Mouse (Mus musculus) C2C12 (cell line): Measurements from ENCODE around the gene B3gnt2. TPM values are rescaled to one million over a fixed set of nuclear protein-coding genes. Genes with fewer than 3 reads are reported as not detected.
A peak's percentile ranks its signal among the peaks of the same experiment; 100 is the strongest.

Source experiments
- H3K27me3 ChIP-seq: one replicate; pipeline ENCODE4 v1.6.1; 2011; ENCODE audit not compliant: control insufficient read depth, insufficient read depth, insufficient read length
- H3K36me3 ChIP-seq: one replicate; pipeline ENCODE4 v1.6.1; 2011; ENCODE audit not compliant: control insufficient read depth, insufficient read depth
- H3K4me3 ChIP-seq: one replicate; pipeline ENCODE4 v1.5.1; 2011; ENCODE audit warnings: mild to moderate bottlenecking, control low read depth; ENCODE audit not compliant: poor library complexity, insufficient read depth, severe bottlenecking
- H3K79me2 ChIP-seq: one replicate; pipeline ENCODE4 v1.6.1; 2011; ENCODE audit not compliant: control insufficient read depth, insufficient read depth
- H3K79me3 ChIP-seq: one replicate; pipeline ENCODE4 v1.6.1; 2011; ENCODE audit warnings: low read depth, control low read depth
- H3ac ChIP-seq: one replicate; pipeline ENCODE3; 2011; ENCODE audit warnings: low read depth; ENCODE audit not compliant: control insufficient read depth, insufficient read length
- CEBPB ChIP-seq: IDR thresholded peaks from one replicate; pipeline ENCODE4 v1.6.1; 2011; ENCODE audit warnings: low read depth, mild to moderate bottlenecking, control low read depth, moderate library complexity
- CTCF ChIP-seq: IDR thresholded peaks from one replicate; pipeline ENCODE4 v1.5.1; 2011; ENCODE audit not compliant: control insufficient read depth, insufficient read depth, insufficient read length
- FOSL1 ChIP-seq: IDR thresholded peaks from one replicate; pipeline ENCODE4 v1.8.0; 2011; ENCODE audit warnings: mild to moderate bottlenecking, low read length; ENCODE audit not compliant: poor library complexity, insufficient read depth, severe bottlenecking
- MAX ChIP-seq: IDR thresholded peaks from one replicate; pipeline ENCODE4 v1.6.1; 2011; ENCODE audit warnings: mild to moderate bottlenecking, control low read depth
- MYOD1 ChIP-seq: IDR thresholded peaks from one replicate; pipeline ENCODE4 v1.6.1; 2011; ENCODE audit warnings: low read depth; ENCODE audit not compliant: control insufficient read depth, insufficient read length
- MYOG ChIP-seq: IDR thresholded peaks from one replicate; pipeline ENCODE4 v1.6.1; 2011; ENCODE audit not compliant: control insufficient read depth, insufficient read length; ENCODE audit errors: extremely low read depth
- USF1 ChIP-seq: IDR thresholded peaks from one replicate; pipeline ENCODE4 v1.6.1; 2011; ENCODE audit warnings: low read depth, mild to moderate bottlenecking, control low read depth, moderate library complexity
- polyA plus RNA-seq: library from polyadenylated mRNA; unstranded; fragments of >200 nt; fragmentation: generic; extraction: Trizol; gene quantifications from one replicate; pipeline ENCODE4 v1.2.1, GENCODE M21; 2012; ENCODE audit warnings: missing spikeins

Gene B3gnt2
- polyA plus RNA-seq, 1 experiment, result 10.8 TPM

DNA sequence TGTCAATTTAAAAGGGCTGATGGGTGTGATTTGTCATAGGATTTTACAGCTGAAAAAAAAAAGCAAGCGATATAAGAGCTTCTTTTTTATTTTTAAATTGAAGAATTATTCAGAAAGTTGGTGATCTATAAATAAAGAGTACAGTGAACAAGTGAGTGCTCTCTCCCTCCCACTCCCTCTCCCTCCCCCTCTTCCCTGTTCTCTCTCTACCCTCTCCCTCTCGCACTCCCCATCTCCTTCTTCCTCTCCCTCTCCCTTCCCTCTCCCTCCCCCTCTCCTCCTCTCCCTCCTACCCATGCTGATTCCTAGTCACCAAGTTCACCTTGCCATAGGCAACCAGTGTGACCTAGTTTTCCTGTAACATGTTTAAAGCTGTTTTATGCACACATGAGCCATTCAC, 140.7 kb downstream of the B3gnt2 start:
- no peak overlapping the region for H3ac ChIP-seq
- no peak overlapping the region for H3K4me3 ChIP-seq
- no peaks in the 10 kb centered on the region for H3K36me3 ChIP-seq
- no peaks in the 10 kb centered on the region for H3K79me3 ChIP-seq
- TF ChIP-seq CEBPB, result no peak
- TF ChIP-seq MYOD1, result no peak
- no peak for TF ChIP-seq USF1
- no peak for TF ChIP-seq MAX
- no peak for TF ChIP-seq MYOG
- TF ChIP-seq CTCF, result no peak
- TF ChIP-seq FOSL1, result no peak
- H3K27me3 ChIP-seq, result no peaks in the 10 kb centered on the region
- no peaks in the 10 kb centered on the region for H3K79me2 ChIP-seq

DNA sequence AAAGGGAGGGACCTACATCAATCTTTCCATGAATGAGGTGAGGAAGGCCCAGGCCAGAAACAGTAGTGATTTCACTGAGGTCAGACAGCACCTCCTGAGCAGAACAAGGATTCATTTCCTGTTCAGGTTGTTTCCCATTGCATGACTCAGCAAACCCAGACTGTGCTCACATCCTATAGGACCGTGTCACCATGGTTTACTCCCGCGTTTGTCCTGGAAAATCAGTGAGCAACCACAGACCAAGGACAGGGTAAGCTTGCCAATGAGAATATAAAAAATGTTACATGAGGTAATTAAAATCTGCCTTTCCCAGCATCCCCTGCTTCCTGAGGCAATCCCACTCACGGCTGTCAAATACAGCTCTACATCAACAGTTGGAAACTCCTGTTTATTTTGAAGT, 141.2 kb downstream of the B3gnt2 start:
- H3K4me3 ChIP-seq, result no peak overlapping the region
- TF ChIP-seq MYOD1, result no peak
- TF ChIP-seq MAX, result peak; percentile 35
- TF ChIP-seq FOSL1, result peak; percentile 48
- no peaks in the 10 kb centered on the region for H3K36me3 ChIP-seq
- H3ac ChIP-seq, result no peak overlapping the region
- H3K79me3 ChIP-seq, result no peaks in the 10 kb centered on the region
- no peaks in the 10 kb centered on the region for H3K27me3 ChIP-seq
- no peaks in the 10 kb centered on the region for H3K79me2 ChIP-seq

DNA sequence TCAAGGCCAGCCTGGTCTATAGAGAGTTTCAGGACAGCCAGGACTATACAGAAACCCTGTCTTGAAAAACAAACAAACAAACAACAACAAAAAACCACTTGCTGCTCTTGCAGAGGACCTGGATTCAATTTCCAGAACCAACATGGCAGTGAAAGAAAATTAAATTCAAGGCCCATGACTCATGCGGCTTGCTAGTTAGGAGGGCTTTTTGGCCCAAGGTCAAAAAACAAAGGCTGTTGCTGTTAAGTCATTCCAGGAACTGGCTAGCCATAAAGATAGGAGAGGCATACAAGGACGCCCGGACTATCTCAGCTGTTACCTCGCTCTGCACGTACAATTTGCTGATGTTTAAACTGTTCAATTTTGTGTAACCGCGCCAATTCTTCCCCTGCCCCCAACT, 142.7 kb downstream of the B3gnt2 start:
- Histone ChIP-seq H3ac (no peak overlapping the region), H3K4me3 (no peak overlapping the region)
- TF ChIP-seq CTCF (no peak), CEBPB (no peak), USF1 (no peak), MYOD1 (no peak), FOSL1 (no peak), MYOG (no peak), MAX (no peak)

DNA sequence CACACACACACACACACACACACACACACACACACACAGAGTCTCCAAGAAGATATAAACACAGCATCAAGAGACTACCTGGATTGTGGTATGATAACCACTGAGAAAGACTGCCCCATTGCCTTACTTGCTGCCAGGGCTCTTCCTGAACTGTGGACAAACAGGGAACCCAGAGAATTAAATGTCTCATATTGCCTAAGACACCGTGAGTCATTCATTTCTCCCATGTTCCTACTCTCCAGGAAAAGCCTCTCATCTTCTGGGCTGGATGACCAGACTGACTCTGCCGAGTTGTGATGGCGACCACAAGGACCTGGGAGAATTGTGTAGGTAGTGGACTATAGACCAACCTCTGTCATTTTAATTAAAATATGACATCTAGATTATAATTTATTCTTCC, 149.4 kb downstream of the B3gnt2 start:
- Histone ChIP-seq H3K79me2 (no peaks in the 10 kb centered on the region), H3K36me3 (no peaks in the 10 kb centered on the region), H3K27me3 (no peaks in the 10 kb centered on the region), H3K79me3 (no peaks in the 10 kb centered on the region), H3ac (no peak overlapping the region), H3K4me3 (no peak overlapping the region)
- TF ChIP-seq USF1 (no peak), MYOG (no peak), CEBPB (peak; percentile 51), FOSL1 (no peak), MYOD1 (no peak), MAX (no peak), CTCF (no peak)

More for the DNA sequence above, 142.7 kb downstream of the B3gnt2 start:
- no peaks in the 10 kb centered on the region for H3K36me3 ChIP-seq
- no peaks in the 10 kb centered on the region for H3K79me3 ChIP-seq
- H3K79me2 ChIP-seq, result no peaks in the 10 kb centered on the region
- H3K27me3 ChIP-seq, result no peaks in the 10 kb centered on the region

GRCm38 (mm10) chr11:22710596-22710995, 150.2 kb downstream of the B3gnt2 start:
- Histone ChIP-seq H3K79me3 (no peaks in the 10 kb centered on the region), H3K36me3 (no peaks in the 10 kb centered on the region), H3K79me2 (no peaks in the 10 kb centered on the region), H3K4me3 (no peak overlapping the region), H3ac (no peak overlapping the region), H3K27me3 (no peaks in the 10 kb centered on the region)
- TF ChIP-seq CTCF (no peak), FOSL1 (no peak), CEBPB (no peak), MYOD1 (no peak), USF1 (peak; percentile 92)

Other genes with a start within 250 kb of the B3gnt2 start
- gene Zrsr1, start 111.0 kb upstream of the B3gnt2 start, polyA plus RNA-seq, result 3.4 TPM
- gene Gm28048, start 121.1 kb upstream of the B3gnt2 start, polyA plus RNA-seq, result 1.4 TPM
- 126 TPM for gene Commd1, start 121.4 kb upstream of the B3gnt2 start, polyA plus RNA-seq
- gene Cct4, start 129.6 kb upstream of the B3gnt2 start, polyA plus RNA-seq, result 144 TPM
- gene Fam161a, start 146.6 kb upstream of the B3gnt2 start, polyA plus RNA-seq, result 0.23 TPM